20 mouse cellular contexts compared by ENCODE assay signal in genomic region chr4:131217571-131218155, GRCm38 (mm10).
A peak's percentile ranks its signal among the peaks of the same experiment; 100 is the strongest.
DNase-seq lines count a peak whose midpoint lies in the region; ATAC-seq lines count a peak whose summit lies in the region.
"Had no signal": no experiment of that assay in that cellular context is flagged by ENCODE, and none has a peak within 500 bp of the region (broad histone marks: within the 10 kb centered on the region; RNA-seq: fewer than 3 reads in every experiment).

No protein-coding gene starts in this region.

- H3K9ac ChIP-seq in forebrain, embryonic 14.5 days (ENCODE audit: low read length), result no peak overlapping the region
- H3K9ac ChIP-seq: embryonic facial prominence, embryonic 15.5 days; hindbrain, embryonic 12.5 days; neural tube, embryonic 12.5 days had no signal

- 54% methylated on average over 7 of the region's 7 CpGs for WGBS in forebrain, embryonic 14.5 days

- ATAC-seq in forebrain, embryonic 14.5 days, result peak; percentile 44; the same call in 1 of the 2 replicates
- ATAC-seq: CD4-positive, CD25-positive, alpha-beta regulatory T cell, adult 4 months; inflammation-experienced regulatory T-cells, adult 6 months had no signal

- peak overlapping the region; percentile 33; the same call in 1 of the 2 replicates for H3K27ac ChIP-seq in forebrain, embryonic 14.5 days (ENCODE audit: low read depth, low read length)
- H3K27ac ChIP-seq: embryonic facial prominence, embryonic 15.5 days; gastrocnemius, adult 2 months; hindbrain, embryonic 12.5 days; neural tube, embryonic 12.5 days had no signal

- no peaks in the 10 kb centered on the region for H3K27me3 ChIP-seq in forebrain, embryonic 14.5 days (replicated peaks; ENCODE audit: control insufficient read depth, insufficient read depth, low read length)
- H3K27me3 ChIP-seq: embryonic facial prominence, embryonic 15.5 days; hindbrain, embryonic 12.5 days; neural tube, embryonic 12.5 days had no signal

- H3K4me3 ChIP-seq in forebrain, embryonic 14.5 days (ENCODE audit: low read depth, low read length), result no peak overlapping the region
- H3K4me3 ChIP-seq: embryonic facial prominence, embryonic 15.5 days; gastrocnemius, adult 2 months; hindbrain, embryonic 12.5 days; neural tube, embryonic 12.5 days had no signal

- peak; percentile 12 for DNase-seq in layer of hippocampus, adult 11-12 months (ENCODE audit: low spot score)
- no peak for DNase-seq in layer of hippocampus, postnatal 10 days (ENCODE audit: low spot score in 2 of 2)
- peak; percentile 17 for DNase-seq in right cerebral cortex, postnatal 14 days
- no peak for DNase-seq in right cerebral cortex, postnatal 36 days (ENCODE audit: low spot score in 2 of 2)
- peak; percentile 76 for DNase-seq in forebrain, embryonic 14.5 days (ENCODE audit: low spot score)
- DNase-seq in left cerebral cortex, adult 11 months (ENCODE audit: low spot score), result no peak
- no peak for DNase-seq in spleen, postnatal 14 days (ENCODE audit: low spot score in 2 of 2)
- DNase-seq: cerebellum, postnatal 14 days; gastrocnemius, adult 2 months; kidney, adult 8-10 months; kidney, postnatal 36 days; left cerebral cortex, postnatal 4 days; lung, adult 18-20 months; thymus, adult 18-20 months had no signal

- H3K36me3 ChIP-seq in forebrain, embryonic 14.5 days (ENCODE audit: control insufficient read depth, insufficient read depth, low read length), result no peaks in the 10 kb centered on the region
- H3K36me3 ChIP-seq: embryonic facial prominence, embryonic 15.5 days; G1E; hindbrain, embryonic 12.5 days; neural tube, embryonic 12.5 days had no signal

- H3K4me1 ChIP-seq in forebrain, embryonic 14.5 days (ENCODE audit: control insufficient read depth, insufficient read depth, low read length), result peaks cover 2% of the 10 kb centered on the region; the same call in 1 of the 2 replicates
- H3K4me1 ChIP-seq: neural tube, embryonic 12.5 days had no signal

- no peak overlapping the region for H3K4me2 ChIP-seq in forebrain, embryonic 14.5 days (ENCODE audit: low read length)
- H3K4me2 ChIP-seq: embryonic facial prominence, embryonic 15.5 days; hindbrain, embryonic 12.5 days; neural tube, embryonic 12.5 days had no signal

- H3K9me3 ChIP-seq in forebrain, embryonic 14.5 days (replicated peaks; ENCODE audit: control insufficient read depth, low read length), result no peaks in the 10 kb centered on the region
- H3K9me3 ChIP-seq: embryonic facial prominence, embryonic 15.5 days; G1E; hindbrain, embryonic 12.5 days; neural tube, embryonic 12.5 days had no signal

Comparison
In these comparisons a context has a peak if more than half of its experiments do, and no peak if none do; other contexts are left out.
1. DNase-seq: peak in layer of hippocampus, adult 11-12 months (single experiment), right cerebral cortex, postnatal 14 days (single experiment) and forebrain, embryonic 14.5 days (single experiment); none in layer of hippocampus, postnatal 10 days (0 of 2), right cerebral cortex, postnatal 36 days (0 of 2), left cerebral cortex, adult 11 months (single experiment) and spleen, postnatal 14 days (0 of 2).